Mouse (Mus musculus): Measurements from ENCODE around the gene Fam189a2.

DNA sequence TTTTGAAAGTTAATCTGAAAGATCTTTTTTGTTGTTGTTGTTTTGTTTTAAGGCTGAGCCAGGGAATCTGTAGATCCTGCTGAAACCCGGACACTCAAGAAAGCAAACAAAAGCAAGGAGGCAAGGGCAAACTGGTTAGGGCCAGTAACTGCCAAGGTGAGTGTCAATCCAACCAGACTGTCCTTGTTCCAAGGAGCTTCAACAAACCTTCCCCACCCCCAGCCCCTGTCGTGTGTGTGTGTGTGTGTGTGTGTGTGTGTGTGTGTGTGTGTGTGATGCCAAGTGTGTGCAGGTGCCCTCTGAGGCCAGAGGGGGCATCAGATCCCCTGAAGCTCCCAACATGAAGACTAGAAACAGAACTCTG, 62.0 kb downstream of the Fam189a2 start:
- TF ChIP-seq POLR2A (IDR thresholded peaks at IDR 0.05; ENCODE audit: low read depth, low read length) (no peak), CTCF (conservative IDR thresholded peaks at IDR 0.05; ENCODE audit: insufficient read depth, insufficient read length, low read depth, low read length) (no peak)

All from kidney, adult 2 months (tissue).